Mouse (Mus musculus): ENCODE measurements around the gene Vwa5b1. TPM values are rescaled to one million over a fixed set of nuclear protein-coding genes. Genes with fewer than 3 reads are reported as not detected.

The Vwa5b1 gene
- polyA plus RNA-seq, 1 experiment from 2014 or later: not detected

Other genes starting within 250 kb of the Vwa5b1 start
- not detected in 2 replicates for gene Fam43b, start 239.4 kb downstream of the Vwa5b1 start, polyA plus RNA-seq (2014; fragmentation: Nextera tagmentation; extraction: Ambion mirVana)
- gene Mul1, start 201.2 kb downstream of the Vwa5b1 start, polyA plus RNA-seq (2014; fragmentation: Nextera tagmentation; extraction: Ambion mirVana): 17.1 and 19.2 TPM in 2 replicates
- gene Camk2n1, start 181.6 kb downstream of the Vwa5b1 start, polyA plus RNA-seq (2014; fragmentation: Nextera tagmentation; extraction: Ambion mirVana): 1.1 and 1.4 TPM in 2 replicates
- 0.27 and 0.28 TPM in 2 replicates for gene Pla2g2c, start 88.9 kb upstream of the Vwa5b1 start, polyA plus RNA-seq (2014; fragmentation: Nextera tagmentation; extraction: Ambion mirVana)
- 0.96 and 1.1 TPM in 2 replicates for gene Ubxn10, start 101.3 kb upstream of the Vwa5b1 start, polyA plus RNA-seq (2014; fragmentation: Nextera tagmentation; extraction: Ambion mirVana)
- gene Pla2g2f, start 121.7 kb upstream of the Vwa5b1 start, polyA plus RNA-seq (2014; fragmentation: Nextera tagmentation; extraction: Ambion mirVana): not detected in 2 replicates
- gene Pla2g2d, start 139.9 kb upstream of the Vwa5b1 start, polyA plus RNA-seq (2014; fragmentation: Nextera tagmentation; extraction: Ambion mirVana): not detected in 2 replicates
- gene Pla2g5, start 227.6 kb upstream of the Vwa5b1 start, polyA plus RNA-seq (2014; fragmentation: Nextera tagmentation; extraction: Ambion mirVana): 2.5 and 3.2 TPM in 2 replicates
- not detected in 2 replicates for gene Gm13030, start 238.1 kb upstream of the Vwa5b1 start, polyA plus RNA-seq (2014; fragmentation: Nextera tagmentation; extraction: Ambion mirVana)
- not detected in 2 replicates for gene Pla2g2e, start 242.1 kb upstream of the Vwa5b1 start, polyA plus RNA-seq (2014; fragmentation: Nextera tagmentation; extraction: Ambion mirVana)

All from heart, embryonic 14.5 days (tissue).